Mouse (Mus musculus): ENCODE data around the gene Ccdc189. TPM values are rescaled to one million over a fixed set of nuclear protein-coding genes. Genes with fewer than 3 reads are reported as not detected.

Gene Ccdc189
- polyA plus RNA-seq, 1 experiment from 2014 or later, result 5.9 TPM

- 89% methylated on average over 8 of the region's 8 CpGs for WGBS (ENCODE audit: insufficient replicate concordance)
- Histone ChIP-seq H3K9ac (ENCODE audit: low read depth, low read length) (no peak overlapping the region), H3K4me1 (ENCODE audit: control insufficient read depth, low read depth, low read length) (no peaks in the 10 kb centered on the region), H3K27ac (ENCODE audit: low read length) (no peak overlapping the region), H3K4me2 (ENCODE audit: low read depth, low read length) (no peak overlapping the region), H3K27me3 (ENCODE audit: control insufficient read depth, insufficient read depth, low read depth, low read length) (no peaks in the 10 kb centered on the region), H3K36me3 (ENCODE audit: control insufficient read depth, insufficient read depth) (peaks cover 75% of the 10 kb centered on the region), H3K9me3 (replicated peaks; ENCODE audit: control insufficient read depth, low read length) (no peaks in the 10 kb centered on the region), H3K4me3 (ENCODE audit: low read depth, low read length) (no peak overlapping the region)
- no peak for ATAC-seq (ENCODE audit: low read depth)
These were observed 36.8 kb downstream of the Ccdc189 start for GRCm38 (mm10) chr7:127551558-127551957.

GRCm38 (mm10) chr7:127549116-127549835 is 39.1 kb downstream of the Ccdc189 start:
- no peak overlapping the region for H3K4me2 ChIP-seq (ENCODE audit: low read depth, low read length)
- H3K27ac ChIP-seq (ENCODE audit: low read length), result no peak overlapping the region
- no peaks in the 10 kb centered on the region for H3K9me3 ChIP-seq (replicated peaks; ENCODE audit: control insufficient read depth, low read length)
- WGBS (ENCODE audit: insufficient replicate concordance), result 91% methylated on average over 15 of the region's 15 CpGs
- no peak overlapping the region for H3K9ac ChIP-seq (ENCODE audit: low read depth, low read length)
- peaks cover 65% of the 10 kb centered on the region for H3K36me3 ChIP-seq (ENCODE audit: control insufficient read depth, insufficient read depth)
- no peak for ATAC-seq (ENCODE audit: low read depth)
- H3K27me3 ChIP-seq (ENCODE audit: control insufficient read depth, insufficient read depth, low read depth, low read length), result no peaks in the 10 kb centered on the region
- H3K4me1 ChIP-seq (ENCODE audit: control insufficient read depth, low read depth, low read length), result no peaks in the 10 kb centered on the region
- no peak overlapping the region for H3K4me3 ChIP-seq (ENCODE audit: low read depth, low read length)

- H3K9ac ChIP-seq (ENCODE audit: low read depth, low read length), result no peak overlapping the region
- 96% methylated on average over 3 of the region's 3 CpGs for WGBS (ENCODE audit: insufficient replicate concordance)
These were observed 46.7 kb downstream of the Ccdc189 start for GRCm38 (mm10) chr7:127541671-127542070.

More at GRCm38 (mm10) chr7:127541671-127542070, 46.7 kb downstream of the Ccdc189 start:
- Histone ChIP-seq H3K36me3 (ENCODE audit: control insufficient read depth, insufficient read depth) (peaks cover 81% of the 10 kb centered on the region), H3K27me3 (ENCODE audit: control insufficient read depth, insufficient read depth, low read depth, low read length) (no peaks in the 10 kb centered on the region), H3K9me3 (replicated peaks; ENCODE audit: control insufficient read depth, low read length) (no peaks in the 10 kb centered on the region), H3K4me3 (ENCODE audit: low read depth, low read length) (no peak overlapping the region), H3K4me1 (ENCODE audit: control insufficient read depth, low read depth, low read length) (no peaks in the 10 kb centered on the region), H3K27ac (ENCODE audit: low read length) (no peak overlapping the region), H3K4me2 (ENCODE audit: low read depth, low read length) (no peak overlapping the region)
- no peak for ATAC-seq (ENCODE audit: low read depth)

Other genes starting within 250 kb of the Ccdc189 start
- gene Zfp768, start 243.0 kb downstream of the Ccdc189 start, polyA plus RNA-seq (2015; fragmentation: Nextera tagmentation; extraction: Ambion mirVana), result 4.1 and 4.2 TPM in 2 replicates
- gene Zfp747, start 212.5 kb downstream of the Ccdc189 start, polyA plus RNA-seq (2015; fragmentation: Nextera tagmentation; extraction: Ambion mirVana), result 1.7 and 2.0 TPM in 2 replicates
- gene 9130019O22Rik, start 201.4 kb downstream of the Ccdc189 start, polyA plus RNA-seq (2015; fragmentation: Nextera tagmentation; extraction: Ambion mirVana), result 1.3 TPM in 2 replicates
- 1.8 and 1.9 TPM in 2 replicates for gene E430018J23Rik, start 195.0 kb downstream of the Ccdc189 start, polyA plus RNA-seq (2015; fragmentation: Nextera tagmentation; extraction: Ambion mirVana)
- 1.3 and 1.4 TPM in 2 replicates for gene Zfp764, start 181.8 kb downstream of the Ccdc189 start, polyA plus RNA-seq (2015; fragmentation: Nextera tagmentation; extraction: Ambion mirVana)
- gene Zfp688, start 166.5 kb downstream of the Ccdc189 start, polyA plus RNA-seq (2015; fragmentation: Nextera tagmentation; extraction: Ambion mirVana), result 8.0 and 8.3 TPM in 2 replicates
- 2.2 and 2.9 TPM in 2 replicates for gene Zfp689, start 139.4 kb downstream of the Ccdc189 start, polyA plus RNA-seq (2015; fragmentation: Nextera tagmentation; extraction: Ambion mirVana)
- 18.6 and 22.8 TPM in 2 replicates for gene Prr14, start 129.0 kb downstream of the Ccdc189 start, polyA plus RNA-seq (2015; fragmentation: Nextera tagmentation; extraction: Ambion mirVana)
- 4.0 and 4.9 TPM in 2 replicates for gene Fbrs, start 109.4 kb downstream of the Ccdc189 start, polyA plus RNA-seq (2015; fragmentation: Nextera tagmentation; extraction: Ambion mirVana)
- 12.2 and 13.6 TPM in 2 replicates for gene Srcap, start 76.6 kb downstream of the Ccdc189 start, polyA plus RNA-seq (2015; fragmentation: Nextera tagmentation; extraction: Ambion mirVana)
- gene Gm42715, start 69.0 kb downstream of the Ccdc189 start, polyA plus RNA-seq (2015; fragmentation: Nextera tagmentation; extraction: Ambion mirVana), result 5.1 and 5.5 TPM in 2 replicates
- 2.9 and 4.3 TPM in 2 replicates for gene Tmem265, start 27.2 kb downstream of the Ccdc189 start, polyA plus RNA-seq (2015; fragmentation: Nextera tagmentation; extraction: Ambion mirVana)
- gene Phkg2, start 15.3 kb downstream of the Ccdc189 start, polyA plus RNA-seq (2015; fragmentation: Nextera tagmentation; extraction: Ambion mirVana), result 19.7 and 21.1 TPM in 2 replicates
- 17.5 and 18.0 TPM in 2 replicates for gene Rnf40, start 172 bp upstream of the Ccdc189 start, polyA plus RNA-seq (2015; fragmentation: Nextera tagmentation; extraction: Ambion mirVana)
- 1.4 and 2.1 TPM in 2 replicates for gene Zfp629, start 27.2 kb upstream of the Ccdc189 start, polyA plus RNA-seq (2015; fragmentation: Nextera tagmentation; extraction: Ambion mirVana)
- gene Bcl7c, start 120.3 kb upstream of the Ccdc189 start, polyA plus RNA-seq (2015; fragmentation: Nextera tagmentation; extraction: Ambion mirVana), result 16.8 and 17.0 TPM in 2 replicates
- 2.0 and 2.5 TPM in 2 replicates for gene Ctf1, start 124.1 kb upstream of the Ccdc189 start, polyA plus RNA-seq (2015; fragmentation: Nextera tagmentation; extraction: Ambion mirVana)
- 0.05 TPM in 2 replicates for gene Ctf2, start 143.6 kb upstream of the Ccdc189 start, polyA plus RNA-seq (2015; fragmentation: Nextera tagmentation; extraction: Ambion mirVana)
- gene Fbxl19, start 155.9 kb upstream of the Ccdc189 start, polyA plus RNA-seq (2015; fragmentation: Nextera tagmentation; extraction: Ambion mirVana), result 1.9 and 2.0 TPM in 2 replicates
- 11.2 and 12.9 TPM in 2 replicates for gene Orai3, start 181.2 kb upstream of the Ccdc189 start, polyA plus RNA-seq (2015; fragmentation: Nextera tagmentation; extraction: Ambion mirVana)
- gene Setd1a, start 188.1 kb upstream of the Ccdc189 start, polyA plus RNA-seq (2015; fragmentation: Nextera tagmentation; extraction: Ambion mirVana), result 7.5 and 7.9 TPM in 2 replicates
- not detected in 2 replicates for gene Gm49388, start 197.0 kb upstream of the Ccdc189 start, polyA plus RNA-seq (2015; fragmentation: Nextera tagmentation; extraction: Ambion mirVana)
- 72.9 and 80.3 TPM in 2 replicates for gene Hsd3b7, start 212.0 kb upstream of the Ccdc189 start, polyA plus RNA-seq (2015; fragmentation: Nextera tagmentation; extraction: Ambion mirVana)
- 11.8 TPM in 2 replicates for gene Stx4a, start 235.7 kb upstream of the Ccdc189 start, polyA plus RNA-seq (2015; fragmentation: Nextera tagmentation; extraction: Ambion mirVana)
- 0.25 and 0.40 TPM in 2 replicates for gene Stx1b, start 236.0 kb upstream of the Ccdc189 start, polyA plus RNA-seq (2015; fragmentation: Nextera tagmentation; extraction: Ambion mirVana)